Mouse (Mus musculus) stomach, embryonic 14.5 days (tissue): ENCODE data around the gene Ap1ar. TPM values are rescaled to one million over a fixed set of nuclear protein-coding genes. Genes with fewer than 3 reads are reported as not detected.

ENCODE experiments used
- ATAC-seq: fragments of 200-750 bp; cut with Nextera tagmentation; 2 replicates; pipeline ENCODE4 v1.8.0; 2017; ENCODE audit warnings: low read depth, moderate TSS enrichment; ENCODE audit not compliant: insufficient number of reproducible peaks, insufficient read depth, low FRiP score
- H3K27ac ChIP-seq: fragments of 300-500 bp; sonication (generic); 2 replicates; pipeline ENCODE4 v1.5.1; 2014; ENCODE audit warnings: mild to moderate bottlenecking, low read length, moderate library complexity, mixed read lengths
- H3K27me3 ChIP-seq: fragments of 300-500 bp; sonication (generic); 2 replicates; pipeline ENCODE4 v1.6.1; 2014; ENCODE audit warnings: low read length, control low read depth, mixed read lengths; ENCODE audit not compliant: control insufficient read depth, insufficient read depth
- H3K36me3 ChIP-seq: fragments of 300-500 bp; sonication (generic); 2 replicates; pipeline ENCODE4 v1.6.1; 2014; ENCODE audit warnings: mild to moderate bottlenecking, control low read depth, low read length, moderate library complexity, mixed read lengths; ENCODE audit not compliant: control insufficient read depth, insufficient read depth
- H3K4me1 ChIP-seq: fragments of 300-500 bp; sonication (generic); 2 replicates; pipeline ENCODE4 v1.6.1; 2014; ENCODE audit warnings: low read length, control low read depth, mixed read lengths; ENCODE audit not compliant: control insufficient read depth, insufficient read depth
- H3K4me2 ChIP-seq: fragments of 300-500 bp; sonication (generic); replicated peaks from 2 replicates; pipeline ENCODE4 v1.6.1; 2014; ENCODE audit warnings: low read depth, low read length, control low read depth
- H3K4me3 ChIP-seq: fragments of 300-500 bp; sonication (generic); 2 replicates; pipeline ENCODE4 v1.5.1; 2014; ENCODE audit warnings: low read depth, low read length, control low read depth
- H3K9ac ChIP-seq: fragments of 300-500 bp; sonication (generic); replicated peaks from 2 replicates; pipeline ENCODE4 v1.6.1; 2014; ENCODE audit warnings: low read depth, mild to moderate bottlenecking, control low read depth, low read length, moderate library complexity, mixed read lengths
- H3K9me3 ChIP-seq: fragments of 300-500 bp; sonication (generic); 2 replicates; pipeline ENCODE4 v1.6.1; 2016; ENCODE audit warnings: low read depth, low read length, control low read depth; ENCODE audit not compliant: control insufficient read depth
- WGBS: fragments of 180-500 bp; shearing (Covaris S2); extraction: QIAGEN DNeasy Blood & Tissue Kit; methylation state at CpG from one replicate; pipeline ENCODE4 v1.1.7; 2014; 5-methylcytosine and 5-hydroxymethylcytosine counted together
- polyA plus RNA-seq: library from polyadenylated mRNA; unstranded; fragments of >200 nt; fragmentation: Nextera tagmentation; extraction: Ambion mirVana; gene quantifications from 2 replicates; pipeline ENCODE4 v1.2.1, GENCODE M21; 2014

Gene Ap1ar
- polyA plus RNA-seq, result 56.8 and 62.3 TPM in 2 replicates

DNA sequence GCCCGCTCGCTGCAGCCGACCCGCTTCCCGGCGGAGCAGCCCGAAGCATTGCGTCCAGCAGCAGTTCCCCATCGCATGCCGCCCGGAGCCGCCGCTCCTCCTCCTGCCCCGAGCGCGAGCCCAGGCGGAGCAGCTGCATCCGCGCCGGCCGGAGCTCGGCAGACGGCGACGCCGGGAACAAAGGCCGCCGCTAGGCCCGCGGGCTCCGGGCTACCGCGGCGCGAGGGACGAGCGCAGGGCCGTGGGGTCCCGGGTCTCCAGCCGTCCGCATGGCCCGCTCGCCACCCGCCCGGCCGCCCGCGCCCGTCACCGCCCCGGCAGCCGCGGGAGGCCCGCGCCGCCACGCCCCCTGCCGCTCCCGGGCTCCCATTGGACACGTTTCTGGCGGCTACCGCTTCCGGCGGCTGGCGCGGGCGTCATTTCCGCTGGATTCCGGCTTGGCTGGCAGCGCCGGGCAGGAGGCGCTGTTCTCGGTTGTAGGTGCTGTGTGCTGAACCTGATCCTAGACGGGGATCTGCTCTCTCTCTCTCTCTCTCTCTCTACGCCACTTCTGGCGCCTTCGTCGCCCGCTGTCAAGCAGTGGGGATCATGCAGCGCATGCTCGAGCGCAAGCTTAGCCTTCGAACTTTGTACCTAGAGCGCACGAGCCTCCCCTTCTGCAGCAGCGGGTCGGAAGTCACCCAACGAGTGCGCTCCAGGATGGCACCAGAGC lies at the start of gene Ap1ar:
Gene Ap1ar, minus strand, starts transcription at position 370 of the 712 bp plus-strand sequence.
- Histone ChIP-seq H3K4me1 (peaks cover 14% of the 10 kb centered on the region; the same call in 1 of the 2 replicates), H3K9ac (peak within 1 kb of the TSS; percentile 87), H3K4me2 (peak within 1 kb of the TSS; percentile 78), H3K9me3 (no peaks in the 10 kb centered on the region), H3K36me3 (no peaks in the 10 kb centered on the region), H3K4me3 (peak within 1 kb of the TSS; percentile 84), H3K27me3 (no peaks in the 10 kb centered on the region), H3K27ac (peak within 1 kb of the TSS; percentile 92)
- 0% methylated on average over 69 of the region's 89 CpGs for WGBS
- peak; percentile 97 for ATAC-seq

DNA sequence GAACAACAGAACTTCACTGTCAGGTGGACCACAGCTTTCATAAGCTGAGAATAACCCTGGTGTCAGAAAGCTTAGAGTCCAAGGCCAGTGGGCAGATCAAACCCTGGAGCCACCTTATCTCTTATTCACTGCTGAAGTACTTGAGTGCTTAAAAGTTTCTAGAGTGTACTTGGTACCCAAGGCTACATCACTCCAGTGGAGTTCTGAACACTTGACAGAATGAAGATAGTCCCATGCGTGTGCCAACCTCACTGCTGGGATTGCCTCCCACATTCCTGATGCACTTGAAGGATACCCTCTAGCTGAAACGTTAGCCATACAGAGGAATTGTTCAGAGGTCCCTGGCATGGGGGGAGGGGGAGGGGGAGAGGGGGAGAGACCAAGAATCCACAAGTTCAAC lies 44.4 kb upstream of the Ap1ar start:
- WGBS, result 60% methylated on average over 2 of the region's 2 CpGs
- ATAC-seq, result no peak
- Histone ChIP-seq H3K9me3 (no peaks in the 10 kb centered on the region), H3K4me1 (no peaks in the 10 kb centered on the region), H3K27me3 (no peaks in the 10 kb centered on the region), H3K9ac (no peak overlapping the region), H3K4me3 (no peak overlapping the region), H3K36me3 (no peaks in the 10 kb centered on the region), H3K4me2 (no peak overlapping the region), H3K27ac (no peak overlapping the region)

DNA sequence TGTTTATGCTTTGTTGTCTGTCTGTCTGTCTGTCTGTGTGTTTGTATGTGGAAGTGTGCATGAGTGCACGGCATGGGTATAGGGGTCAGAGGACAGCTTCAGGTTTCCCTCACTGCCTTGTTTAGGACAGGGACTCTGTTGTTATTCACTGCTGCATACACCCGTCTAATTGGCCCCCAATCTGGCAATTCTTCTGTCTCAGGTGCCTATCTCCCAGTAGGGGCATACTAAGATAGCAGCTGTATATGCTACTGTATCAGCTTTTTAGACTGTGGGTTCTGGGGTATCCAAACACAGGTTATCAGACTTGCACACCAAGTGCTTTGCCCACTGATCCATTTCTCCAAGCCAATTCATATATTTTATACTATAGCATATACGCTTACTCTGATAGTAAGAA lies 42.6 kb upstream of the Ap1ar start:
- ATAC-seq, result no peak
- no peak overlapping the region for H3K4me2 ChIP-seq

DNA sequence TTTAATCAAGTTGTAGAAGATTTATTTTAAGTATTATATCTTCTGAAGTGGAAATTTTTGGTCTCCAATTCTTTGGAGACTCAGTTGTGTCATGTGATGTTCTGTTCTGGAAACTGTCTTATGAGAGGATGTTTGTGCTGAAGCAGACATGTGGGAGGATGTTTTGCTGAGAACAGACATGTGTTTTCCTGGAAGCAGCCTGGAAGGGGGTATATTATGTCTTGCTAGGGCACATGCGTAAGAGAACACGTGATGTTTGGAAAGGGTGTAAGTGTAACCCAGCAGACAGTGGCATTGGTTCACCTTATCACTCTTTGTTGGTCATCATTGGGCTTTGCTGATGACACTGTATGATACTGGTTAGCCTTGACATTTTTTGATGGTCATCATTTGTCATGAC lies 38.2 kb upstream of the Ap1ar start:
- peaks cover 5% of the 10 kb centered on the region; the same call in 1 of the 2 replicates for H3K4me1 ChIP-seq
- WGBS, result 83% methylated on average over 2 of the region's 2 CpGs
- H3K27ac ChIP-seq, result no peak overlapping the region
- H3K27me3 ChIP-seq, result no peaks in the 10 kb centered on the region
- H3K9ac ChIP-seq, result no peak overlapping the region
- no peak for ATAC-seq
- no peak overlapping the region for H3K4me3 ChIP-seq
- H3K9me3 ChIP-seq, result no peaks in the 10 kb centered on the region
- H3K36me3 ChIP-seq, result no peaks in the 10 kb centered on the region
- H3K4me2 ChIP-seq, result no peak overlapping the region

More for the DNA sequence above, 42.6 kb upstream of the Ap1ar start:
- H3K4me1 ChIP-seq, result no peaks in the 10 kb centered on the region
- no peak overlapping the region for H3K9ac ChIP-seq
- WGBS, result 92% methylated on average over 3 of the region's 3 CpGs
- H3K4me3 ChIP-seq, result no peak overlapping the region
- H3K27ac ChIP-seq, result no peak overlapping the region
- no peaks in the 10 kb centered on the region for H3K27me3 ChIP-seq
- no peaks in the 10 kb centered on the region for H3K9me3 ChIP-seq
- no peaks in the 10 kb centered on the region for H3K36me3 ChIP-seq

DNA sequence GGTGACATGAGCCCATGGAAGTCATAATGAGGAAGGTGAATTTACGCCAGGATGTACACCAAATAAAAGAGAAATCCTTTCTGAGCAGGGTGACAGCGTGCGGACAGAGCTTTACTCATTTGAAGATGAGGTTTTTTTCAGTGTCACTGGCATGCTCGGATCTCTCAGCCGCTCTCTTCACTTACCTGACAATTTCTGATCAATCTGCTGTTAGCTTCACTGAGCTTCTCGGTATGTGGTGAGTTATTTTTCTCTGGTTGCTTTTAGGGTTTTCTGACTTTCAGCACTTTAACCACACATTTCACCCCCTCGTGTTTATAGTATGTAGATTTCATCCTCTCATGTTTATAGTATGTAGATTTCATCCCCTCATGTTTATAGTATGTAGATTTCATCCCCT lies 37.7 kb upstream of the Ap1ar start:
- no peak overlapping the region for H3K4me3 ChIP-seq
- H3K9ac ChIP-seq, result no peak overlapping the region
- ATAC-seq, result no peak
- WGBS, result 61% methylated on average over 7 of the region's 7 CpGs
- no peaks in the 10 kb centered on the region for H3K27me3 ChIP-seq
- H3K9me3 ChIP-seq, result no peaks in the 10 kb centered on the region
- no peak overlapping the region for H3K27ac ChIP-seq
- H3K36me3 ChIP-seq, result no peaks in the 10 kb centered on the region
- no peak overlapping the region for H3K4me2 ChIP-seq
- H3K4me1 ChIP-seq, result peaks cover 5% of the 10 kb centered on the region; the same call in 1 of the 2 replicates

DNA sequence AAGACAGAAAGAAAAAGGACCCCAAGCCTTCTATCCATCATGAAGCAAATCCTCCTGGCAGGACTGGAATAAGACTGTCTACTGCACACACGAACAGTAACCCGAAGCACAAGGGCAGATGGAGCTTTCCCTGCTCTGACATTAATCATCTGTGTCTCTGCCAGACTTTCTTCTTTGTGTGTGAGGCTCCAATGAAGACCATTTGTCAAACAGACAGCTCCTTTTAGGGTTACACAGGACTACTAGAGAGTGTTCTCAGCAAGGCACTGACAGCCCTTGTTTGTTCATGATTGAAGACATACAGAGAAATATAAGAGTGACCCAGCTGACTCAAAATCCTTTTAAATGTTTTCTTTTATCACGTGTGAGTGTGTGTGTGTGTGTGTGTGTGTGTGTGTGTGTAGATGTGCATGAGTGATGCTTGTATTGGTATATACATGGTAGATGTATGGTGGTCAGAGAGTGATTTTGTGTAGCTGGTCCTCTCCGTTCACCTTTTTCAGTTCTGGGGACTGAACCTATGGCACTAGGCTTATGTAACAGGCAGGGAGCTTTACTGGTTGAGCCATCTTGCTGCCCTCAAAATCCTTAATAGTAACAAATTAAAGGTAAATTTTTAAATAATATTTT lies 37.0 kb upstream of the Ap1ar start:
- peak; percentile 82; the same call in 1 of the 2 replicates for ATAC-seq
- 13% methylated on average over 4 of the region's 4 CpGs for WGBS

DNA sequence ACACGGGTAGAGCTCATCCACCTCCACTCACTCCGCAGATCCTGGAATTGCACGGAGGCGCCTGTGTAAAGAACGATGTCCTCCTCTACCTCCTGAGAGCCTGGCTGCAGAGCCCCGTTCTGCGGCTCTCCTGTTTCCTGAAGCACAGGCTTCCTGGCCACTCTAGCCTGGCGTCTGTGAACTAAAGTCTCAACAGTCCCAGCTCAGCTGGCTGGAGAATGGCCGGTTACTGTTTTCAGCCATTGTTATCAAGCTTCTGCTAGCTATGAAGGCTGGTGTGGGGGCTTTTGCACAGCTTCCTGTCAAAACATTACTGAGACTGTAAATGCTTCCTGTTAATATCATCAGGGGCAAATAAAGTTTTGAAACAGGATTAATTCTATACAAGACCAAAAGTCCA lies 34.3 kb upstream of the Ap1ar start:
- peaks cover 5% of the 10 kb centered on the region; the same call in 1 of the 2 replicates for H3K4me1 ChIP-seq
- H3K4me3 ChIP-seq, result no peak overlapping the region
- H3K9ac ChIP-seq, result no peak overlapping the region
- no peak overlapping the region for H3K4me2 ChIP-seq
- no peaks in the 10 kb centered on the region for H3K9me3 ChIP-seq
- no peaks in the 10 kb centered on the region for H3K27me3 ChIP-seq
- no peak overlapping the region for H3K27ac ChIP-seq
- 76% methylated on average over 9 of the region's 9 CpGs for WGBS
- no peak for ATAC-seq
- no peaks in the 10 kb centered on the region for H3K36me3 ChIP-seq

More for the DNA sequence above, 37.0 kb upstream of the Ap1ar start:
- H3K27me3 ChIP-seq, result no peaks in the 10 kb centered on the region
- no peak overlapping the region for H3K4me3 ChIP-seq
- H3K9ac ChIP-seq, result no peak overlapping the region
- H3K36me3 ChIP-seq, result no peaks in the 10 kb centered on the region
- no peak overlapping the region for H3K4me2 ChIP-seq
- H3K9me3 ChIP-seq, result no peaks in the 10 kb centered on the region
- H3K4me1 ChIP-seq, result peaks cover 5% of the 10 kb centered on the region; the same call in 1 of the 2 replicates
- H3K27ac ChIP-seq, result no peak overlapping the region

DNA sequence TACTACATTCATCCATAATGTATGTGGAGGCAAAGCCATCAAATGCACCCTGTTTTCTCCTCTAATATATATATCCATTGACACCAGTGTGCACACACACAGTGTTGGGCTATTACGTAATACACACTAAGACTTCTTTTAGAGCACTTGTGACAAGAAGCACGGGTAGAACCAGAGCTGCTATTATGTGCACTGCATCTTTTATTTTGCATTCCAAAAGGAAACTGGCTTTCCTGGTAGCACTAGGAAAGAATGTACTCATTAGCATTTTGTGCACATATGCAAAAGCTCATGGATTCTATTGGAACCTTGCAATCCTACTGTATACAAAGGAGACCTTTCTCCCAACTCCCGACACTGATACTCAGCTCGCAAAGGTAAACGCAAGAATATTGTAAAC lies 31.6 kb upstream of the Ap1ar start:
- no peak overlapping the region for H3K4me3 ChIP-seq
- no peaks in the 10 kb centered on the region for H3K36me3 ChIP-seq
- no peak for ATAC-seq
- no peak overlapping the region for H3K27ac ChIP-seq
- H3K9ac ChIP-seq, result no peak overlapping the region
- H3K4me2 ChIP-seq, result no peak overlapping the region
- H3K9me3 ChIP-seq, result no peaks in the 10 kb centered on the region
- 58% methylated on average over 5 of the region's 5 CpGs for WGBS
- no peaks in the 10 kb centered on the region for H3K27me3 ChIP-seq
- peaks cover 5% of the 10 kb centered on the region; the same call in 1 of the 2 replicates for H3K4me1 ChIP-seq
